Mouse (Mus musculus): ENCODE results near the gene Ttll3.

- TF ChIP-seq CTCF (IDR thresholded peaks at IDR 0.05; ENCODE audit: extremely low read depth, insufficient read length, insufficient replicate concordance, low read depth, low read length): no peak
- TF ChIP-seq POLR2A (IDR thresholded peaks at IDR 0.05; ENCODE audit: low read depth, low read length): no peak
Observed at GRCm38 (mm10) chr6:113404649-113405448, 15.8 kb downstream of the Ttll3 start.
